Mouse (Mus musculus): ENCODE results near the gene Cited4. TPM values are rescaled to one million over a fixed set of nuclear protein-coding genes. Genes with fewer than 3 reads are reported as not detected.

Cited4 gene
- polyA plus RNA-seq, 1 experiment from 2014 or later = 29.8 TPM

- DNase-seq (ENCODE audit: low spot score) (no peak), ATAC-seq (ENCODE audit: low FRiP score, low TSS enrichment) (no peak)
- Histone ChIP-seq H3K9ac (ENCODE audit: low read length) (no peak overlapping the region), H3K27ac (replicated peaks) (no peak overlapping the region), H3K4me2 (replicated peaks; ENCODE audit: low read depth) (no peak overlapping the region), H3K4me1 (replicated peaks; ENCODE audit: control insufficient read depth, insufficient read depth) (no peaks in the 10 kb centered on the region; the same call in 1 of the 2 replicates), H3K36me3 (ENCODE audit: control insufficient read depth, insufficient read depth, low read length) (no peaks in the 10 kb centered on the region), H3K27me3 (ENCODE audit: control insufficient read depth, insufficient read depth, low read length) (no peaks in the 10 kb centered on the region), H3K9me3 (ENCODE audit: control insufficient read depth, low read length) (no peaks in the 10 kb centered on the region), H3K4me3 (ENCODE audit: low read depth, low read length) (no peak overlapping the region)
- TF ChIP-seq CTCF (IDR thresholded peaks at IDR 0.05; ENCODE audit: low read depth) (no peak), EP300 (optimal IDR thresholded peaks at IDR 0.05) (no peak)
- WGBS = 63% methylated on average over 3 of the region's 3 CpGs
Measured at GRCm38 (mm10) chr4:120701180-120701579, 34.8 kb downstream of the Cited4 start.

DNA sequence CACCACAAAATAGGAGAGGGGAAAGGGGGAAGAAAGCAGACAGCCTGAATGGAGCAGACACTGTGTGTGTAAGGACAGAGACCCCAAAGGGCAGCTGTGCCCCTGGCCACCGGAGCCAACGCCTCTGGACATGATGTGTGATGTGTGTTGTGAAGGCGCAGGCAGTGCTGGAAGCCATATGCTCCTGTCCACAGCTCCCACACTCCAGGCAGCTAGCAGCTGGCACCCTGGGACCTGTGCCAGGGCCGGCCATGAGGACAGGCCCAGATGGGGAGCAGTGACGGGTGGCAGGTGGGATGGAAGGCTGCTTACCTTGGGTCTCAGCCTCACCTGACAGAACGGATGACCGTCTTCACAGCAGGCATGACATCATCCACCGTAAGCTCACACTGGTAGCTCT is 35.7 kb downstream of the Cited4 start:
- H3K4me2 ChIP-seq (replicated peaks; ENCODE audit: low read depth) = no peak overlapping the region
- no peak overlapping the region for H3K9ac ChIP-seq (ENCODE audit: low read length)
- H3K9me3 ChIP-seq (ENCODE audit: control insufficient read depth, low read length) = no peaks in the 10 kb centered on the region
- WGBS = 83% methylated on average over 8 of the region's 8 CpGs
- DNase-seq (ENCODE audit: low spot score) = no peak
- TF ChIP-seq CTCF (IDR thresholded peaks at IDR 0.05; ENCODE audit: low read depth) = no peak
- TF ChIP-seq EP300 (optimal IDR thresholded peaks at IDR 0.05) = no peak
- H3K27me3 ChIP-seq (ENCODE audit: control insufficient read depth, insufficient read depth, low read length) = no peaks in the 10 kb centered on the region
- no peak overlapping the region for H3K4me3 ChIP-seq (ENCODE audit: low read depth, low read length)
- H3K27ac ChIP-seq (replicated peaks) = no peak overlapping the region
- H3K4me1 ChIP-seq (replicated peaks; ENCODE audit: control insufficient read depth, insufficient read depth) = no peaks in the 10 kb centered on the region; the same call in 1 of the 2 replicates
- no peaks in the 10 kb centered on the region for H3K36me3 ChIP-seq (ENCODE audit: control insufficient read depth, insufficient read depth, low read length)
- no peak for ATAC-seq (ENCODE audit: low FRiP score, low TSS enrichment)

- Histone ChIP-seq H3K27me3 (ENCODE audit: control insufficient read depth, insufficient read depth, low read length) (no peaks in the 10 kb centered on the region), H3K4me3 (ENCODE audit: low read depth, low read length) (no peak overlapping the region), H3K9me3 (ENCODE audit: control insufficient read depth, low read length) (no peaks in the 10 kb centered on the region), H3K4me1 (replicated peaks; ENCODE audit: control insufficient read depth, insufficient read depth) (no peaks in the 10 kb centered on the region; the same call in 1 of the 2 replicates), H3K36me3 (ENCODE audit: control insufficient read depth, insufficient read depth, low read length) (no peaks in the 10 kb centered on the region), H3K9ac (ENCODE audit: low read length) (no peak overlapping the region), H3K4me2 (replicated peaks; ENCODE audit: low read depth) (no peak overlapping the region), H3K27ac (replicated peaks) (no peak overlapping the region)
- no peak for ATAC-seq (ENCODE audit: low FRiP score, low TSS enrichment)
- 92% methylated on average over 2 of the region's 2 CpGs for WGBS
- no peak for TF ChIP-seq CTCF (IDR thresholded peaks at IDR 0.05; ENCODE audit: low read depth)
- TF ChIP-seq EP300 (optimal IDR thresholded peaks at IDR 0.05) = no peak
- DNase-seq (ENCODE audit: low spot score) = no peak
Measured at GRCm38 (mm10) chr4:120702511-120702910, 36.1 kb downstream of the Cited4 start.

- 63% methylated on average over 12 of the region's 12 CpGs for WGBS
- DNase-seq (ENCODE audit: low spot score) = no peak
Measured at GRCm38 (mm10) chr4:120712236-120712635, 45.9 kb downstream of the Cited4 start.

DNA sequence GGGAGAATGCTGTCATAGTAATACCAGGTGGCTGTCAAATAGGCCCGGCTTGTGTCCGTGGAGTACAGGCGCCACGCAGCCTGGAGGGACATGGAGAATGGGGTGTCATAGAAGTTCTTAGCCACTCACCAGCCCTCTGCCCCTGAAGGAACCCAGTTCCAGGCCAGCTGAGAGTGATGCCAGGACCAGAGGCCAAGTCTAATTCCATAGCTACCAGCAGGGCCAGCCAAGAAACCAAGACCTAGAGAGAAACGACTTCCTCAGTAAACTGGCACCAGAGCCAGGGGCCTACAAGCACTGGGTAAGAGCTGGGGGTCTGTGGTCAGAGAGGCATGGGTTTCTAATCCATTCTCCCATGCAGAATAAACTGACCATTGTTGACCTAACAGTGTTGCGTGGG is 46.6 kb downstream of the Cited4 start:
- H3K4me3 ChIP-seq (ENCODE audit: low read depth, low read length) = no peak overlapping the region
- DNase-seq (ENCODE audit: low spot score) (no peak), ATAC-seq (ENCODE audit: low FRiP score, low TSS enrichment) (no peak; the same call in 1 of the 2 replicates)
- H3K36me3 ChIP-seq (ENCODE audit: control insufficient read depth, insufficient read depth, low read length) = no peaks in the 10 kb centered on the region
- no peak overlapping the region for H3K9ac ChIP-seq (ENCODE audit: low read length)
- H3K4me1 ChIP-seq (replicated peaks; ENCODE audit: control insufficient read depth, insufficient read depth) = peaks cover 5% of the 10 kb centered on the region; the same call in 1 of the 2 replicates
- 85% methylated on average over 6 of the region's 6 CpGs for WGBS
- H3K4me2 ChIP-seq (replicated peaks; ENCODE audit: low read depth) = no peak overlapping the region
- H3K9me3 ChIP-seq (ENCODE audit: control insufficient read depth, low read length) = no peaks in the 10 kb centered on the region
- TF ChIP-seq EP300 (optimal IDR thresholded peaks at IDR 0.05) = no peak
- TF ChIP-seq CTCF (IDR thresholded peaks at IDR 0.05; ENCODE audit: low read depth) = no peak
- H3K27me3 ChIP-seq (ENCODE audit: control insufficient read depth, insufficient read depth, low read length) = no peaks in the 10 kb centered on the region
- H3K27ac ChIP-seq (replicated peaks) = no peak overlapping the region

More at GRCm38 (mm10) chr4:120712236-120712635, 45.9 kb downstream of the Cited4 start:
- H3K4me3 ChIP-seq (ENCODE audit: low read depth, low read length) = no peak overlapping the region
- no peak for ATAC-seq (ENCODE audit: low FRiP score, low TSS enrichment)
- TF ChIP-seq CTCF (IDR thresholded peaks at IDR 0.05; ENCODE audit: low read depth) = no peak
- TF ChIP-seq EP300 (optimal IDR thresholded peaks at IDR 0.05) = no peak
- peaks cover 5% of the 10 kb centered on the region; the same call in 1 of the 2 replicates for H3K4me1 ChIP-seq (replicated peaks; ENCODE audit: control insufficient read depth, insufficient read depth)
- no peak overlapping the region for H3K9ac ChIP-seq (ENCODE audit: low read length)
- H3K36me3 ChIP-seq (ENCODE audit: control insufficient read depth, insufficient read depth, low read length) = no peaks in the 10 kb centered on the region
- H3K4me2 ChIP-seq (replicated peaks; ENCODE audit: low read depth) = no peak overlapping the region
- no peaks in the 10 kb centered on the region for H3K9me3 ChIP-seq (ENCODE audit: control insufficient read depth, low read length)
- no peaks in the 10 kb centered on the region for H3K27me3 ChIP-seq (ENCODE audit: control insufficient read depth, insufficient read depth, low read length)
- no peak overlapping the region for H3K27ac ChIP-seq (replicated peaks)

GRCm38 (mm10) chr4:120713856-120714497 is 47.6 kb downstream of the Cited4 start:
- 72% methylated on average over 6 of the region's 6 CpGs for WGBS
- ATAC-seq (ENCODE audit: low FRiP score, low TSS enrichment) (no peak), DNase-seq (ENCODE audit: low spot score) (no peak)
- Histone ChIP-seq H3K4me2 (replicated peaks; ENCODE audit: low read depth) (no peak overlapping the region), H3K9me3 (ENCODE audit: control insufficient read depth, low read length) (no peaks in the 10 kb centered on the region), H3K9ac (ENCODE audit: low read length) (no peak overlapping the region), H3K27me3 (ENCODE audit: control insufficient read depth, insufficient read depth, low read length) (no peaks in the 10 kb centered on the region), H3K4me1 (replicated peaks; ENCODE audit: control insufficient read depth, insufficient read depth) (peaks cover 5% of the 10 kb centered on the region; the same call in 1 of the 2 replicates), H3K4me3 (ENCODE audit: low read depth, low read length) (no peak overlapping the region), H3K36me3 (ENCODE audit: control insufficient read depth, insufficient read depth, low read length) (no peaks in the 10 kb centered on the region), H3K27ac (replicated peaks) (no peak overlapping the region)
- no peak for TF ChIP-seq CTCF (IDR thresholded peaks at IDR 0.05; ENCODE audit: low read depth)
- no peak for TF ChIP-seq EP300 (optimal IDR thresholded peaks at IDR 0.05)

All from stomach, postnatal 0 days (tissue).